Mouse (Mus musculus) midbrain, embryonic 14.5 days (tissue): ENCODE data around the gene Plekhg5. TPM values are rescaled to one million over a fixed set of nuclear protein-coding genes. Genes with fewer than 3 reads are reported as not detected.

Experiments
- ATAC-seq: fragments of 200-750 bp; cut with Nextera tagmentation; 2 replicates; pipeline ENCODE4 v1.8.0; 2017; ENCODE audit warnings: moderate number of reproducible peaks, moderate library complexity; ENCODE audit not compliant: low FRiP score, low TSS enrichment
- DNase-seq: peaks from one replicate; pipeline ENCODE4 v3.0.0-alpha.2; 2015
- H3K27ac ChIP-seq: fragments of 300-500 bp; sonication (generic); replicated peaks from 2 replicates; pipeline ENCODE4 v1.5.1; 2014; ENCODE audit warnings: mild to moderate bottlenecking, low read depth, low read length, moderate library complexity
- H3K27me3 ChIP-seq: fragments of 300-500 bp; sonication (generic); 2 replicates; pipeline ENCODE4 v1.6.1; 2014; ENCODE audit warnings: low read length, control low read depth, mixed read lengths; ENCODE audit not compliant: control insufficient read depth, insufficient read depth
- H3K36me3 ChIP-seq: fragments of 300-500 bp; sonication (generic); 2 replicates; pipeline ENCODE4 v1.6.1; 2014; ENCODE audit warnings: low read length, control low read depth; ENCODE audit not compliant: control insufficient read depth, insufficient read depth
- H3K4me1 ChIP-seq: fragments of 300-500 bp; sonication (generic); 2 replicates; pipeline ENCODE4 v1.6.1; 2014; ENCODE audit warnings: mild to moderate bottlenecking, antibody characterized with exemption, low read length, control low read depth; ENCODE audit not compliant: control insufficient read depth, insufficient read depth
- H3K4me2 ChIP-seq: fragments of 300-500 bp; sonication (generic); 2 replicates; pipeline ENCODE4 v1.6.1; 2014; ENCODE audit warnings: mild to moderate bottlenecking, low read length, moderate library complexity
- H3K4me3 ChIP-seq: fragments of 300-500 bp; sonication (generic); replicated peaks from 2 replicates; pipeline ENCODE4 v1.5.1; 2014; ENCODE audit warnings: low read depth, low read length
- H3K9ac ChIP-seq: fragments of 300-500 bp; sonication (generic); replicated peaks from 2 replicates; pipeline ENCODE4 v1.6.1; 2014; ENCODE audit warnings: mild to moderate bottlenecking, low read length, moderate library complexity
- H3K9me3 ChIP-seq: fragments of 300-500 bp; sonication (generic); 2 replicates; pipeline ENCODE4 v1.6.1; 2016; ENCODE audit warnings: low read length, control low read depth, mixed read lengths; ENCODE audit not compliant: control insufficient read depth
- WGBS: fragments of 180-500 bp; shearing (Covaris S2); extraction: QIAGEN DNeasy Blood & Tissue Kit; methylation state at CpG from one replicate; pipeline ENCODE4 v1.1.7; 2014; 5-methylcytosine and 5-hydroxymethylcytosine counted together
- polyA plus RNA-seq: library from polyadenylated mRNA; unstranded; fragments of >200 nt; fragmentation: Nextera tagmentation; extraction: Ambion mirVana; gene quantifications from 2 replicates; pipeline ENCODE4 v1.2.1, GENCODE M21; 2014

The Plekhg5 gene
- polyA plus RNA-seq, 1 experiment from 2014 or later = 8.0 TPM

DNA sequence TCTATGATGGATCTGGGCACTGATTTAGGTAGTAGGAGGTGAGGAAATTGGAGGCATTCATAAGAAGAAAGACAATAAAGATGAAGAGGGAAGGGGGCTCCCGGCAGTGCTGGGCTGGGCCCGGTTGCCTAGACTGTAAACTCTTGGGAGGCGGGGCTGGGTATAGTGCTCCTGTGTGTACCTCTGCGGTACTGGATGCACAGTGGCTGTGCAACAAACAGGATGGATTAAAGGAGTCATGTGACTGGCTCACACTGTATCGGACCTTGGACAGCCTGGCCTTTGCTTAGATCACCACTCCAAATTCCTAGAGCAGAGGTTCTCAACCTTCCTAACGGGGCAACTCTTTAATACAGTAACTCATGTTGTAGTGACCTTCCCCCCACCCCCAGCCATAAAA lies 89.3 kb downstream of the Plekhg5 start:
- WGBS = 79% methylated on average over 6 of the region's 6 CpGs
- no peak overlapping the region for H3K9ac ChIP-seq
- no peak overlapping the region for H3K4me2 ChIP-seq
- 0 out of 2 replicates have a peak, but pooled peaks cover 5% of the 10 kb centered on the region for H3K4me1 ChIP-seq
- ATAC-seq (no peak), DNase-seq (no peak)
- H3K36me3 ChIP-seq = no peaks in the 10 kb centered on the region
- no peak overlapping the region for H3K4me3 ChIP-seq
- peaks cover 57% of the 10 kb centered on the region for H3K27me3 ChIP-seq
- H3K27ac ChIP-seq = no peak overlapping the region
- no peaks in the 10 kb centered on the region for H3K9me3 ChIP-seq

- H3K4me2 ChIP-seq = no peak overlapping the region
- no peak overlapping the region for H3K4me3 ChIP-seq
- H3K36me3 ChIP-seq = no peaks in the 10 kb centered on the region
- H3K27ac ChIP-seq = no peak overlapping the region
- no peak for DNase-seq
- no peak overlapping the region for H3K9ac ChIP-seq
- 89% methylated on average over 2 of the region's 2 CpGs for WGBS
- H3K4me1 ChIP-seq = 0 out of 2 replicates have a peak, but pooled peaks cover 5% of the 10 kb centered on the region
- H3K9me3 ChIP-seq = no peaks in the 10 kb centered on the region
- ATAC-seq = no peak
- H3K27me3 ChIP-seq = peaks cover 49% of the 10 kb centered on the region
Measured at GRCm38 (mm10) chr4:152162748-152163147, 90.5 kb downstream of the Plekhg5 start.

Other genes with a start within 250 kb of the Plekhg5 start
- 157 and 164 TPM in 2 replicates for gene Camta1, start 210.6 kb upstream of the Plekhg5 start, polyA plus RNA-seq
- gene Dnajc11, start 138.8 kb upstream of the Plekhg5 start, polyA plus RNA-seq = 69.2 and 75.2 TPM in 2 replicates
- 23.1 and 31.2 TPM in 2 replicates for gene Thap3, start 83.5 kb upstream of the Plekhg5 start, polyA plus RNA-seq
- gene Phf13, start 76.2 kb upstream of the Plekhg5 start, polyA plus RNA-seq = 16.9 and 19.0 TPM in 2 replicates
- gene Klhl21, start 63.7 kb upstream of the Plekhg5 start, polyA plus RNA-seq = 1.5 and 1.6 TPM in 2 replicates
- gene Zbtb48, start 44.8 kb upstream of the Plekhg5 start, polyA plus RNA-seq = 19.7 and 21.8 TPM in 2 replicates
- 1.2 and 1.3 TPM in 2 replicates for gene Tas1r1, start 33.9 kb upstream of the Plekhg5 start, polyA plus RNA-seq
- gene Nol9, start 33.2 kb upstream of the Plekhg5 start, polyA plus RNA-seq = 21.1 and 25.8 TPM in 2 replicates
- gene Tnfrsf25, start 43.4 kb downstream of the Plekhg5 start, polyA plus RNA-seq = 0.54 and 1.2 TPM in 2 replicates
- not detected in 2 replicates for gene Espn, start 79.9 kb downstream of the Plekhg5 start, polyA plus RNA-seq
- not detected in 2 replicates for gene Hes2, start 86.4 kb downstream of the Plekhg5 start, polyA plus RNA-seq
- gene Acot7, start 105.6 kb downstream of the Plekhg5 start, polyA plus RNA-seq = 276 and 368 TPM in 2 replicates
- 14.0 and 15.2 TPM in 2 replicates for gene Gpr153, start 201.7 kb downstream of the Plekhg5 start, polyA plus RNA-seq
- 0.39 and 1.2 TPM in 2 replicates for gene Hes3, start 219.2 kb downstream of the Plekhg5 start, polyA plus RNA-seq
- gene Icmt, start 224.7 kb downstream of the Plekhg5 start, polyA plus RNA-seq = 14.9 and 23.7 TPM in 2 replicates
- 4.2 and 6.9 TPM in 2 replicates for gene Rnf207, start 246.5 kb downstream of the Plekhg5 start, polyA plus RNA-seq